Mouse (Mus musculus): ENCODE results near the gene Rxfp3. TPM values are rescaled to one million over a fixed set of nuclear protein-coding genes. Genes with fewer than 3 reads are reported as not detected.

Rxfp3 gene
- 1.4 and 1.5 TPM in 2 replicates for polyA plus RNA-seq (2021; fragmentation: Nextera tagmentation)
- long read RNA-seq, experiment 1, full-length matches to known transcripts, result 4 of 4 reads
- long read RNA-seq, experiment 1, partial matches to known transcripts, result 0 of 4 reads
- long read RNA-seq, experiment 1, other reads (novel, unspliced or antisense), result 0 of 4 reads
- long read RNA-seq, experiment 2, full-length matches to known transcripts, result 27 of 27 reads
- long read RNA-seq, experiment 2, partial matches to known transcripts, result 0 of 27 reads
- long read RNA-seq, experiment 2, other reads (novel, unspliced or antisense), result 0 of 27 reads

DNA sequence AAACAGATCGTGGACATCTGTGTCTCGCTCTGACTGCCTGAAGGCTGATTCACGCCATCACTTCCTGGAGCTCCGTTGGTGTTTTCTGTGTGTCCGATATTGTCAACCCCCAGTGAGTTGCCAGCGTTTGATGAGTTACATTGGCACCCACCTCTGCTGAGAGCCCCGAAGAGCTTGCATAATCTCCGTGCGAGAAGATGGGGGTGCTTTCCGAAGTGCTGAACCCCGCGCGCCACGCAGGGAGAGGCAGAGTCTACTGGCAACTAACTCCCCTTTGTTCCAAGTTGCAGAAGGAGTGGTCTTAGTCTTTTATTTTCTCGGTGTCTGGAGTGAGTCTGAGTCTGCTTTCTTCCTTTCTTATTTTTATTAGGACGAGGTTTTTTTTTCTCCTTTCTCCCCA is at the start of gene Rxfp3:
Gene Rxfp3, minus strand, starts transcription at position 281 of the 400 bp plus-strand sequence.

DNA sequence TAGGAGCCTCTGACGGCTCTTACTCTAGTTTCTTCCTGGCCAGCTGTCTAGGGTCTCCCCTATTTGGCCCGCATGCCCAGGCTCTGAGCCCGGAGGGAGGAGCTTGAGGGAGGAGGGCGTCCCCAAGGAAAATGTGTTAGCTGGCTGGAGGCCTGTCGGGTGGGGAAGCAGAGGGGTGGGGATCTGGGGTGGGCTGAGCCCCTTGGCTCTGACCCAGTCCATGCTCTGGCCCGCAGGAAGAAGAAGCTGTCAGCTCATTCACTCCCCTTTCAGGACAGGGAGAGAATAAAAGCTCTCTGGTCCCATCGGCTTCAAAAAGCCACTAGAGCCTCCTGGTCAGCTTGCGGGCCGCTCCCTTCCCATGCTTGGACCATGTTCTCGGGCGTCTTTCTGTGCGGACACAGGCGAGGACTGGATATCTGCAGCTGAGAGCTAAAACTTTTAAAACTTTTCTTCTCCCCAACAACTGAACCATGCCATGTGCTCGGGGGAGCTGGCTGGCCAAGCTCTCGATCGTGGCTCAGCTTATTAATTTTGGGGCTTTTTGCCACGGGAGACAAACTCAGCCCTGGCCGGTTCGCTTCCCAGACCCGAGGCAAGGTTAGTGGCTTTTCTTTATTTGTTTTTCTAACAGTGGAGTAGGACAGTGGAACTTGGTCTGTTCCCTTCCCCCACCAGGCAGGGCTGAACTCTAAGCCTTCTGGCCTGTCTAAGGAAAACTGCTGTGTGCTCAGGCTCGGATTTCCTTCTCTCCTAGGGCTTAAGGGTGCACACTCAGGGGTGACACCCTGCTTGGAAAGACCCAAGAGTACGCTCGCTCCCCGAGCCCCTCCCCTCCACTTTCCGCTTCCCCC is 27.0 kb upstream of the Rxfp3 start, which contains the start of gene Adamts12:
Gene Adamts12, plus strand, starts transcription at position 233 of the 854 bp plus-strand sequence.

DNA sequence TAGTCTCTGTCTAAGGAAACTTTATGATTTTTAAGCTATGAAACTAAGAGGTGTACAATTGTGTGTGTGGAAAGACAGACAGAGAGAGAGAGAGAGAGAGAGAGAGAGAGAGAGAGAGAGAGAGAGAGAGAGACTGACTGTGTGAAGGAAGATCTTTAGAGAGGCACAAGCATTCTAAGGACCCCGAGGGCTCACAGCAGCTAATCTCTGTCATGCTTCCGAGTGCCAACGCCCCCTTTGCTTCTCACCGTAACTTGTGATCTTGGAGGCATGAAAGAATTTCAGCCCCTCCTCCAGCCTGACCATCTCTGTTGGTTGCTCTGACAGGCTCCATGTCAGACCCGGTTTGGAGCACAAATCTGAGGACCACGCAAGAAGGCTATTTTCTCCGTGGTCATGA is 37.4 kb downstream of the Rxfp3 start, which contains the start of gene Slc45a2:
Gene Slc45a2, plus strand, starts transcription at position 301 of the 400 bp plus-strand sequence.

Other genes with a start within 250 kb of the Rxfp3 start
- gene C1qtnf3, start 85.7 kb downstream of the Rxfp3 start, polyA plus RNA-seq (2021; fragmentation: Nextera tagmentation), result 0.05 and 0.18 TPM in 2 replicates
- gene Amacr, start 56.2 kb downstream of the Rxfp3 start, polyA plus RNA-seq (2021; fragmentation: Nextera tagmentation), result 13.9 and 14.4 TPM in 2 replicates
- gene Slc45a2, start 37.3 kb downstream of the Rxfp3 start, polyA plus RNA-seq (2021; fragmentation: Nextera tagmentation), result 0.04 and 0.06 TPM in 2 replicates
- gene Adamts12, start 26.8 kb upstream of the Rxfp3 start, polyA plus RNA-seq (2021; fragmentation: Nextera tagmentation), result 0.06 and 0.09 TPM in 2 replicates

Data from layer of hippocampus, adult 6 months (tissue).